Comparison of ENCODE assay signal across 8 mouse cellular contexts in the genomic region with DNA sequence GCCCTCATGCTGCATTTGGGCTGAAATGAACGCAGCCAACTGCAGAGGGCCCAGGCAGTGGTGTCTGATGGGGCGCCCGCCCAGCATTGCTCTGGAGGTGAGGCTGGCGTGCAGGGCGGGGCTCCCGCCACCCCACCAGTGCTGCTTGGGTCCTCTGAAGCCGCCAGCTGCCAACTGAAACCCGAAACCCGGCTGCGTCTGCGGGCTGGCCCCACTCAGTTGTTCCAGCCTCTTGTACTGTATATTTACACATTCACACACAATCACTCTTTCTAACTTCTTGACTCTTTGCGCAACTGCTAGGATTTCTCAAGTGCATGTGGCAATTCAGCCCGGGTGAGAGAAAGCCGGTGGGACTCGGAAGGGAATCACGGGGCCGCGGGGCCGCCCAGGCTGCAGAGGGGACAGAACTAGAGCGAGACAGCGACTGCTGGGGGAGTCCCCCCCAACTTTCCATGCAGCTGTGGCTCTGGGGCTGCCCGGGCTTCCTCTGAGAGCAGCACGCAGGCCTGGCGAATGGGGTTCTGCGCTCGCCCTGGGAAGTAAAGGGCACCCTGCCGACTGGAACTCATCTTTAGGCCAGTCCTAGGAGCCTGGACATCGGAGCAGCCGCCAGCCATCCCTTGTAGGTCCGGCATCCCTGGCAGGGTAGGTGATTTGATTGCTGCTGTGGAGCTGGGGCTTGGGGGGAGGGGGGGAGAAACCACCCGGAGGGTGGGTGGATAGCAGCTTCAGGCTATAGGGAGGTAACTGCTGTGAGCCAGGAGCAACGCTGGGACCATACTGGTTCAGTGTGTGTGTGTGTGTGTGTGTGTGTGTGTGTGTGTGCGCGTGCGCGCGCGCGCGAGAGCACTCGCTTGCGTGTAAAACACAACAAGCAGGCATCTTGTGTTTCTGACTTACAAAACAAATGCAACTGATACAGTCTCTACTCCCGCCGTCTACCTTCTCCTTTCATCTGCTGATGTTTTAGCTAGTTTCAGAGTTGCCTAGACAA. TPM values are rescaled to one million over a fixed set of nuclear protein-coding genes. Genes with fewer than 3 reads are reported as not detected.
DNase-seq lines count a peak whose midpoint lies in the region; ATAC-seq and TF ChIP-seq lines count a peak whose summit lies in the region.

TSS of gene Arhgap24 (plus strand) at position 177 of the 997 bp plus-strand sequence.

- H3K4me3 ChIP-seq in C2C12 (ENCODE audit: insufficient read depth, poor library complexity, severe bottlenecking) = peak within 1 kb of the TSS; percentile 48
- H3K4me3 ChIP-seq in forebrain, embryonic 16.5 days (replicated peaks; ENCODE audit: low read length) = peak within 1 kb of the TSS; percentile 53

- no peak within 1 kb of the TSS for H3K27ac ChIP-seq in forebrain, embryonic 16.5 days (ENCODE audit: low read length)

- TF ChIP-seq CTCF in C2C12 (IDR thresholded peaks at IDR 0.05; ENCODE audit: control insufficient read depth, insufficient read depth, insufficient read length) = no peak

- intact Hi-C loops in heart, postnatal 25 days (cut with DNase I) = no loop called here

- H3K9me3 ChIP-seq in forebrain, embryonic 16.5 days (ENCODE audit: control insufficient read depth, low read length) = no peaks in the 10 kb centered on the region

- H3K4me1 ChIP-seq in forebrain, embryonic 16.5 days (replicated peaks; ENCODE audit: control insufficient read depth, insufficient read depth, low read length) = peaks cover 15% of the 10 kb centered on the region

- peak within 1 kb of the TSS; percentile 74 for H3ac ChIP-seq in C2C12 (ENCODE audit: control insufficient read depth, insufficient read length, low read depth)

- H3K27me3 ChIP-seq in C2C12 (ENCODE audit: control insufficient read depth, insufficient read depth, insufficient read length) = no peaks in the 10 kb centered on the region
- 0 out of 2 replicates have a peak, but pooled peaks cover 3% of the 10 kb centered on the region for H3K27me3 ChIP-seq in forebrain, embryonic 16.5 days (replicated peaks; ENCODE audit: control insufficient read depth, insufficient read depth, low read length)

- under 1% methylated on average over 43 of the region's 44 CpGs for WGBS in forebrain, embryonic 16.5 days

- DNase-seq in adrenal gland, postnatal 10 days = peak; percentile 80
- DNase-seq in heart, postnatal 25 days (ENCODE audit: low spot score) = peak; percentile 52
- peak; percentile 44 for DNase-seq in layer of hippocampus, adult 9-11 months
- DNase-seq in lung, postnatal 10 days = peak; percentile 89
- peak; percentile 30 for DNase-seq in ovary, postnatal 10 days (ENCODE audit: low spot score)
- DNase-seq in thymus, postnatal 14 days = peak; percentile 87

- peak within 1 kb of the TSS; percentile 65 for H3K9ac ChIP-seq in forebrain, embryonic 16.5 days (replicated peaks; ENCODE audit: low read depth, low read length)

- no peaks in the 10 kb centered on the region for H3K36me3 ChIP-seq in C2C12 (ENCODE audit: control insufficient read depth, insufficient read depth)
- no peaks in the 10 kb centered on the region for H3K36me3 ChIP-seq in forebrain, embryonic 16.5 days (ENCODE audit: control insufficient read depth, insufficient read depth)

- H3K79me3 ChIP-seq in C2C12 (ENCODE audit: low read depth) = no peaks in the 10 kb centered on the region

- H3K4me2 ChIP-seq in forebrain, embryonic 16.5 days (ENCODE audit: low read length) = peak within 1 kb of the TSS; percentile 98

- H3K79me2 ChIP-seq in C2C12 (ENCODE audit: control insufficient read depth, insufficient read depth) = peaks cover 14% of the 10 kb centered on the region

- ATAC-seq in forebrain, embryonic 16.5 days = peak; percentile 85

TF ChIP-seq in C2C12, 6 proteins besides CTCF, POLR2A, EP300 and RAD21:
- TF ChIP-seq MAX (IDR thresholded peaks at IDR 0.05) (peak; percentile 7), CEBPB (IDR thresholded peaks at IDR 0.05; ENCODE audit: low read depth) (peak; percentile 83), MYOD1 (IDR thresholded peaks at IDR 0.05; ENCODE audit: control insufficient read depth, insufficient read length, low read depth) (peak; percentile 37), MYOG (IDR thresholded peaks at IDR 0.05; ENCODE audit: control insufficient read depth, extremely low read depth, insufficient read length) (no peak)

RNA-seq across cellular contexts. Expression of gene Arhgap24, which starts in this region (rescaled TPM):
- 2.9 TPM for polyA plus RNA-seq in C2C12 (2012; fragmentation: generic; extraction: Trizol)
- 10 to 100 TPM; 16.0 to 17.7 TPM for total RNA-seq in adrenal gland, postnatal 10 days (2021)
- 3.1 and 5.2 TPM in 2 replicates for polyA plus RNA-seq in forebrain, embryonic 16.5 days (2015; fragmentation: Nextera tagmentation; extraction: Ambion mirVana)
- 10 to 100 TPM; 17.4 to 23.9 TPM for total RNA-seq in heart, postnatal 25 days (2021)

Comparison
In these comparisons a context has a peak if more than half of its experiments do, and no peak if none do; other contexts are left out.
1. DNase-seq: peak in every context shown above with its lines; median percentile 89 in lung, postnatal 10 days; 87 in thymus, postnatal 14 days; 80 in adrenal gland, postnatal 10 days; 52 in heart, postnatal 25 days; 44 in layer of hippocampus, adult 9-11 months; 30 in ovary, postnatal 10 days.